Mouse (Mus musculus) CH12.LX (cell line): ENCODE measurements around the gene Gm609.

ENCODE experiments used
- CHD1 ChIP-seq: IDR thresholded peaks from 2 replicates; pipeline ENCODE4 v1.6.1; 2012; ENCODE audit warnings: low read depth, low read length, improper control_type of control experiment, inconsistent platforms
- CTCF ChIP-seq, 2 experiments: IDR thresholded peaks in 1 of 2; conservative IDR thresholded peaks in 1 of 2; 2 replicates each; pipeline ENCODE4 v1.5.1; 2011 to 2012; ENCODE audit warnings: low read depth in 2 of 2, low read length in 2 of 2, improper control_type of control experiment in 1 of 2, inconsistent platforms in 1 of 2, mild to moderate bottlenecking in 1 of 2, moderate library complexity in 1 of 2
- GABPA ChIP-seq: IDR thresholded peaks from 2 replicates; pipeline ENCODE4 v1.6.1; 2012; ENCODE audit warnings: low read depth, low read length, improper control_type of control experiment, inconsistent platforms; ENCODE audit not compliant: insufficient replicate concordance
- HCFC1 ChIP-seq: IDR thresholded peaks from 2 replicates; pipeline ENCODE4 v1.6.1; 2012; ENCODE audit warnings: low read depth, mild to moderate bottlenecking, inconsistent platforms, low read length, improper control_type of control experiment
- JUND ChIP-seq: conservative IDR thresholded peaks from 2 replicates; pipeline ENCODE4 v1.6.1; 2011; ENCODE audit warnings: low read depth, low read length, improper control_type of control experiment
- MAX ChIP-seq: IDR thresholded peaks from 2 replicates; pipeline ENCODE4 v1.6.1; 2011; ENCODE audit warnings: low read length, improper control_type of control experiment
- POLR2A ChIP-seq: IDR thresholded peaks from 2 replicates; pipeline ENCODE4 v1.6.1; 2011; ENCODE audit warnings: low read depth, mild to moderate bottlenecking, improper control_type of control experiment, low read length
- SIN3A ChIP-seq: IDR thresholded peaks from 2 replicates; pipeline ENCODE4 v1.6.1; 2012; ENCODE audit warnings: low read length, improper control_type of control experiment, inconsistent platforms
- ZMIZ1 ChIP-seq: IDR thresholded peaks from 2 replicates; pipeline ENCODE4 v1.6.1; 2012; ENCODE audit warnings: low read depth, mild to moderate bottlenecking, inconsistent platforms, low read length, improper control_type of control experiment

DNA sequence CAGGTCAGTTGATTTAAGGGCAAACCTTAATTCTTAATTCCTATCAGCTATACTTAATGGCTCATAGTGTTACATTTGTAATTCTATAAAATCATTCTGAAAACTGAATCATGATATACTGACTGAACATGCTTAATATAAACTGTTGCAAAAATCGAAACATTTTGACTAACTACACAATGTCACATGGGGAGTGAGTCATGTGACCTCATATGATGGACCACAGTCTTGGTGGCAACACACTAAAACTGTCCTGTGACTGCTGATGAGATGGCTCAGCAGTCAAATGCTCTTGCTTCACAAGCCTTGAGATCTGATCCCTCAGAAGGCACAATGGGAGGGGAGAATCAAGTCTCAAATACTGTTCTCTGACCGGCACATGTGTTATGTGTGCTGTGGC is 118.7 kb downstream of the Gm609 start:
- TF ChIP-seq CTCF (conservative IDR thresholded peaks at IDR 0.05 in 1 of 2, IDR thresholded peaks at IDR 0.05 in 1 of 2; ENCODE audit: low read depth in 2 of 2, low read length in 2 of 2): no peak
- no peak for TF ChIP-seq CHD1
- no peak for TF ChIP-seq HCFC1
- no peak for TF ChIP-seq POLR2A
- no peak for TF ChIP-seq ZMIZ1
- no peak for TF ChIP-seq JUND
- no peak for TF ChIP-seq MAX
- TF ChIP-seq GABPA: no peak
- TF ChIP-seq SIN3A: no peak
